Mouse (Mus musculus) neutrophil, adult 65 days (primary cell): ENCODE results near the gene ccdc198. TPM values are rescaled to one million over a fixed set of nuclear protein-coding genes. Genes with fewer than 3 reads are reported as not detected.

Source experiments
- total RNA-seq: library from RNA; stranded (reverse); gene quantifications from 2 replicates; pipeline ENCODE4 v1.2.4, GENCODE M21; 2023

The ccdc198 gene
- not detected in 2 replicates for total RNA-seq

GRCm38 (mm10) chr14:49245126-49245714 lies at the start of gene ccdc198:
ccdc198 (minus strand) TSS chr14:49245474.

GRCm38 (mm10) chr14:49171867-49172581 lies 73.2 kb downstream of the ccdc198 start, which contains the start of gene Naa30:
Naa30 (plus strand) TSS chr14:49172226.

Other genes starting within 250 kb of the ccdc198 start
- gene Ap5m1, start 179.4 kb downstream of the ccdc198 start, total RNA-seq = 12.0 and 13.1 TPM in 2 replicates
- gene Exoc5, start 178.8 kb downstream of the ccdc198 start, total RNA-seq = 38.4 and 56.0 TPM in 2 replicates
- gene Naa30, start 73.2 kb downstream of the ccdc198 start, total RNA-seq = 13.9 and 21.2 TPM in 2 replicates